26 mouse cellular contexts compared by ENCODE assay signal in the genomic region with DNA sequence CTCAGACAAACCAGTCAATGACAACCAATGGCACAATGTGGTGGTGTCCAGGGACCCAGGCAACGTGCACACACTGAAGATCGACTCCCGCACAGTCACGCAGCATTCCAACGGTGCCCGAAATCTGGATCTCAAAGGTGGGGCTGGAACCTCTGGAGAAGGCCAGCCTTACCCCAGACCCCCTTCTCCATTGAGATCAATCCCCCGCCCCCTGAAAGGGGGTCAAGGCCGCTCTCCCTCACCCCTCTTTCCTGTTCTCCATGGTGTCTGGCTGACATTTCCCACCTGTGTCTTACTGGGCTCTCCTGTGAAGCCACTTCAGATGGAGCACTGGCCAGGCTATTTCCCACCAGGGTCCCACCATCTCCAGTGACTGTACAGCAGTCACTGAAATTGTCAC. TPM values are rescaled to one million over a fixed set of nuclear protein-coding genes. Genes with fewer than 3 reads are reported as not detected.
DNase-seq lines count a peak whose midpoint lies in the region; ATAC-seq and TF ChIP-seq lines count a peak whose summit lies in the region.
"Had no signal": no experiment of that assay in that cellular context is flagged by ENCODE, and none has a peak within 500 bp of the region (broad histone marks: within the 10 kb centered on the region; RNA-seq: fewer than 3 reads in every experiment).

No protein-coding gene starts in this region.

- DNase-seq in cerebellum, adult 9-11 months, result peak; percentile 55
- no peak for DNase-seq in cerebellum, postnatal 4 days (ENCODE audit: low spot score in 2 of 2)
- no peak for DNase-seq in hindbrain, postnatal 0 days (ENCODE audit: low spot score)
- DNase-seq in midbrain, postnatal 0 days (ENCODE audit: low spot score), result no peak
- no peak for DNase-seq in midbrain, embryonic 10.5 days (ENCODE audit: low spot score)
- no peak for DNase-seq in lung, postnatal 36 days

- no peaks in the 10 kb centered on the region for H3K9me3 ChIP-seq in hindbrain, embryonic 16.5 days (ENCODE audit: control insufficient read depth, low read length)
- no peaks in the 10 kb centered on the region for H3K9me3 ChIP-seq in hindbrain, postnatal 0 days (ENCODE audit: low read length)
- H3K9me3 ChIP-seq in midbrain, postnatal 0 days (ENCODE audit: low read length), result no peaks in the 10 kb centered on the region
- H3K9me3 ChIP-seq in midbrain, embryonic 10.5 days (replicated peaks), result no peaks in the 10 kb centered on the region
- H3K9me3 ChIP-seq: embryonic facial prominence, embryonic 12.5 days; embryonic facial prominence, embryonic 15.5 days; forebrain, embryonic 15.5 days; G1E; heart, embryonic 10.5 days; heart, embryonic 13.5 days; hindbrain, embryonic 12.5 days had no signal

- H3K27me3 ChIP-seq in hindbrain, embryonic 16.5 days (replicated peaks; ENCODE audit: control insufficient read depth, insufficient read depth, low read length), result no peaks in the 10 kb centered on the region
- H3K27me3 ChIP-seq in hindbrain, postnatal 0 days (ENCODE audit: insufficient read depth, low read length), result no peaks in the 10 kb centered on the region
- no peaks in the 10 kb centered on the region for H3K27me3 ChIP-seq in midbrain, postnatal 0 days (ENCODE audit: insufficient read depth, low read length)
- H3K27me3 ChIP-seq in midbrain, embryonic 10.5 days (ENCODE audit: low read depth, poor library complexity, severe bottlenecking), result peaks cover 91% of the 10 kb centered on the region
- H3K27me3 ChIP-seq: forebrain, embryonic 15.5 days had no signal

- H3K4me3 ChIP-seq in hindbrain, embryonic 16.5 days (ENCODE audit: low read length), result no peak overlapping the region
- no peak overlapping the region for H3K4me3 ChIP-seq in hindbrain, postnatal 0 days (ENCODE audit: low read length)
- no peak overlapping the region for H3K4me3 ChIP-seq in midbrain, postnatal 0 days (ENCODE audit: low read depth, low read length)
- H3K4me3 ChIP-seq in midbrain, embryonic 10.5 days, result no peak overlapping the region
- H3K4me3 ChIP-seq: embryonic facial prominence, embryonic 12.5 days; embryonic facial prominence, embryonic 15.5 days; forebrain, embryonic 15.5 days; heart, adult 2 months; heart, embryonic 10.5 days; heart, embryonic 13.5 days; hindbrain, embryonic 12.5 days had no signal

- H3K36me3 ChIP-seq in hindbrain, embryonic 16.5 days (ENCODE audit: control insufficient read depth, insufficient read depth, low read length), result no peaks in the 10 kb centered on the region
- H3K36me3 ChIP-seq in hindbrain, postnatal 0 days (ENCODE audit: insufficient read depth, low read length), result no peaks in the 10 kb centered on the region
- peaks cover 11% of the 10 kb centered on the region; the same call in 1 of the 2 replicates for H3K36me3 ChIP-seq in midbrain, postnatal 0 days (ENCODE audit: insufficient read depth, low read length)
- no peaks in the 10 kb centered on the region for H3K36me3 ChIP-seq in midbrain, embryonic 10.5 days
- H3K36me3 ChIP-seq: embryonic facial prominence, embryonic 12.5 days; embryonic facial prominence, embryonic 15.5 days; forebrain, embryonic 15.5 days; G1E; heart, embryonic 10.5 days; heart, embryonic 13.5 days; hindbrain, embryonic 12.5 days had no signal

- no peak for ATAC-seq in hindbrain, embryonic 16.5 days
- no peak for ATAC-seq in hindbrain, postnatal 0 days
- ATAC-seq in midbrain, postnatal 0 days (ENCODE audit: low FRiP score), result no peak
- ATAC-seq: forebrain, embryonic 15.5 days; Patski had no signal

- H3K4me2 ChIP-seq in hindbrain, embryonic 16.5 days (ENCODE audit: low read length), result no peak overlapping the region
- H3K4me2 ChIP-seq in hindbrain, postnatal 0 days (ENCODE audit: low read depth, low read length), result no peak overlapping the region
- no peak overlapping the region for H3K4me2 ChIP-seq in midbrain, postnatal 0 days (ENCODE audit: low read depth, low read length, poor library complexity, severe bottlenecking)
- H3K4me2 ChIP-seq: embryonic facial prominence, embryonic 12.5 days; embryonic facial prominence, embryonic 15.5 days; heart, embryonic 13.5 days; hindbrain, embryonic 12.5 days had no signal

- peaks cover 17% of the 10 kb centered on the region for H3K4me1 ChIP-seq in hindbrain, embryonic 16.5 days (ENCODE audit: control insufficient read depth, insufficient read depth, low read depth, low read length)
- 0 out of 2 replicates have a peak, but pooled peaks cover 6% of the 10 kb centered on the region for H3K4me1 ChIP-seq in hindbrain, postnatal 0 days (ENCODE audit: insufficient read depth, low read length)
- H3K4me1 ChIP-seq in midbrain, postnatal 0 days (ENCODE audit: insufficient read depth, low read length), result peaks cover 6% of the 10 kb centered on the region; the same call in 1 of the 2 replicates
- peaks cover 56% of the 10 kb centered on the region for H3K4me1 ChIP-seq in midbrain, embryonic 10.5 days
- H3K4me1 ChIP-seq: embryonic facial prominence, embryonic 15.5 days; heart, embryonic 10.5 days; heart, embryonic 13.5 days had no signal

- 89% methylated on average over 8 of the region's 8 CpGs for WGBS in hindbrain, embryonic 16.5 days
- 80% methylated on average over 8 of the region's 8 CpGs for WGBS in hindbrain, postnatal 0 days
- WGBS in midbrain, postnatal 0 days, result 82% methylated on average over 8 of the region's 8 CpGs
- WGBS in midbrain, embryonic 10.5 days, result 84% methylated on average over 8 of the region's 8 CpGs

- no peak overlapping the region for H3K27ac ChIP-seq in hindbrain, embryonic 16.5 days (ENCODE audit: low read depth, low read length)
- no peak overlapping the region for H3K27ac ChIP-seq in hindbrain, postnatal 0 days
- H3K27ac ChIP-seq in midbrain, postnatal 0 days (ENCODE audit: low read depth, low read length), result 0 out of 2 replicates have a peak overlapping the region, but pooled peaks have one; percentile 26
- H3K27ac ChIP-seq in midbrain, embryonic 10.5 days (replicated peaks), result no peak overlapping the region
- H3K27ac ChIP-seq: embryonic facial prominence, embryonic 12.5 days; embryonic facial prominence, embryonic 15.5 days; forebrain, embryonic 15.5 days; heart, adult 2 months; heart, embryonic 10.5 days; heart, embryonic 13.5 days; hindbrain, embryonic 12.5 days had no signal

- peak overlapping the region; percentile 32; the same call in 1 of the 2 replicates for H3K9ac ChIP-seq in hindbrain, embryonic 16.5 days (ENCODE audit: low read depth, low read length)
- H3K9ac ChIP-seq in hindbrain, postnatal 0 days (replicated peaks; ENCODE audit: low read length), result no peak overlapping the region
- no peak overlapping the region for H3K9ac ChIP-seq in midbrain, postnatal 0 days (replicated peaks; ENCODE audit: low read length, poor library complexity, severe bottlenecking)
- H3K9ac ChIP-seq: embryonic facial prominence, embryonic 12.5 days; embryonic facial prominence, embryonic 15.5 days; heart, embryonic 13.5 days; hindbrain, embryonic 12.5 days had no signal

- no peak for TF ChIP-seq CTCF in hindbrain, postnatal 0 days (IDR thresholded peaks at IDR 0.05; ENCODE audit: low read depth)
- no peak for TF ChIP-seq CTCF in midbrain, postnatal 0 days (IDR thresholded peaks at IDR 0.05)

RNA-seq across cellular contexts. Expression of a gene that starts 51.3 kb away (rescaled TPM):
- polyA plus RNA-seq in hindbrain, embryonic 16.5 days (2015; fragmentation: Nextera tagmentation; extraction: Ambion mirVana), result 0.14 TPM in 1 of 2 replicates, not detected in the other
- 0.21 and 1.2 TPM in 2 replicates for total RNA-seq in hindbrain, postnatal 0 days (2014; rRNA removed)
- polyA plus RNA-seq in hindbrain, postnatal 0 days (2015; fragmentation: Nextera tagmentation; extraction: Ambion mirVana), result 0.28 and 0.35 TPM in 2 replicates
- 0.71 TPM in 1 of 2 replicates, not detected in the other for total RNA-seq in midbrain, postnatal 0 days (2014; rRNA removed)
- polyA plus RNA-seq in midbrain, postnatal 0 days (2015; fragmentation: Nextera tagmentation; extraction: Ambion mirVana), result 0.45 and 0.57 TPM in 2 replicates
- polyA plus RNA-seq in midbrain, embryonic 10.5 days (2016; fragmentation: Nextera tagmentation; extraction: Ambion mirVana), result not detected in 2 replicates
- total RNA-seq: adrenal gland, postnatal 10 days; common myeloid progenitor, adult 5-6 weeks; G1E; gastrocnemius, postnatal 10 days; gastrocnemius, postnatal 36 days; granulocyte monocyte progenitor cell, adult 5-6 weeks; heart, adult 2 months; heart, postnatal 14 days; heart, postnatal 4 days had no signal
- polyA plus RNA-seq: embryonic facial prominence, embryonic 12.5 days; embryonic facial prominence, embryonic 15.5 days; forebrain, embryonic 11.5 days; forebrain, embryonic 15.5 days; G1E; heart, adult 2 months; heart, embryonic 10.5 days; heart, embryonic 13.5 days; heart, embryonic 16.5 days; hindbrain, embryonic 12.5 days; intestine, embryonic 14.5 days; Patski had no signal
